Mouse (Mus musculus) small intestine, adult 2 months (tissue): Measurements from ENCODE around the gene Palm. TPM values are rescaled to one million over a fixed set of nuclear protein-coding genes. Genes with fewer than 3 reads are reported as not detected.
A peak's percentile ranks its signal among the peaks of the same experiment; 100 is the strongest.

Source experiments
- H3K27ac ChIP-seq: fragments of 200-500 bp; 2 replicates; pipeline ENCODE4 v1.5.1; 2012; ENCODE audit warnings: low read depth, low read length, control low read depth, inconsistent platforms; ENCODE audit not compliant: insufficient read depth
- H3K27me3 ChIP-seq: fragments of 200-500 bp; 2 replicates; pipeline ENCODE4 v1.6.1; 2012; ENCODE audit warnings: mild to moderate bottlenecking, moderate library complexity, low read length, inconsistent platforms; ENCODE audit not compliant: control insufficient read depth, insufficient read depth
- H3K36me3 ChIP-seq: fragments of 200-500 bp; 2 replicates; pipeline ENCODE4 v1.6.1; 2012; ENCODE audit warnings: mild to moderate bottlenecking, low read length, control low read depth, inconsistent platforms; ENCODE audit not compliant: control insufficient read depth, insufficient read depth
- H3K4me1 ChIP-seq: fragments of 200-500 bp; 2 replicates; pipeline ENCODE4 v1.6.1; 2012; ENCODE audit warnings: low read length, inconsistent platforms, mixed read lengths; ENCODE audit not compliant: control insufficient read depth, insufficient read depth, insufficient read length
- H3K4me3 ChIP-seq: fragments of 200-500 bp; 2 replicates; pipeline ENCODE4 v1.5.1; 2012; ENCODE audit warnings: low read depth, mild to moderate bottlenecking, control low read depth, inconsistent platforms, low read length, moderate library complexity
- CTCF ChIP-seq: fragments of 200-500 bp; IDR thresholded peaks from 2 replicates; pipeline ENCODE4 v1.5.1; 2012; ENCODE audit warnings: low read depth, mild to moderate bottlenecking, control low read depth, inconsistent platforms, low read length, moderate library complexity, mixed read lengths; ENCODE audit not compliant: insufficient replicate concordance, insufficient read length; ENCODE audit errors: extremely low read depth
- POLR2A ChIP-seq: fragments of 200-500 bp; IDR thresholded peaks from 2 replicates; pipeline ENCODE4 v1.6.1; 2012; ENCODE audit warnings: low read depth, mild to moderate bottlenecking, control low read depth, inconsistent platforms, low read length, moderate library complexity
- WGBS: fragments of 180-500 bp; shearing (Covaris S2); methylation state at CpG from one replicate; pipeline ENCODE4 v1.1.7; 2018; 5-methylcytosine and 5-hydroxymethylcytosine counted together
- polyA plus RNA-seq: library from polyadenylated mRNA; depleted of rRNA; stranded (reverse); fragments of >200 nt; gene quantifications from 2 replicates; pipeline ENCODE4 v1.2.3, GENCODE M21; 2012

The Palm gene
- polyA plus RNA-seq, 1 experiment = 24.0 TPM

DNA sequence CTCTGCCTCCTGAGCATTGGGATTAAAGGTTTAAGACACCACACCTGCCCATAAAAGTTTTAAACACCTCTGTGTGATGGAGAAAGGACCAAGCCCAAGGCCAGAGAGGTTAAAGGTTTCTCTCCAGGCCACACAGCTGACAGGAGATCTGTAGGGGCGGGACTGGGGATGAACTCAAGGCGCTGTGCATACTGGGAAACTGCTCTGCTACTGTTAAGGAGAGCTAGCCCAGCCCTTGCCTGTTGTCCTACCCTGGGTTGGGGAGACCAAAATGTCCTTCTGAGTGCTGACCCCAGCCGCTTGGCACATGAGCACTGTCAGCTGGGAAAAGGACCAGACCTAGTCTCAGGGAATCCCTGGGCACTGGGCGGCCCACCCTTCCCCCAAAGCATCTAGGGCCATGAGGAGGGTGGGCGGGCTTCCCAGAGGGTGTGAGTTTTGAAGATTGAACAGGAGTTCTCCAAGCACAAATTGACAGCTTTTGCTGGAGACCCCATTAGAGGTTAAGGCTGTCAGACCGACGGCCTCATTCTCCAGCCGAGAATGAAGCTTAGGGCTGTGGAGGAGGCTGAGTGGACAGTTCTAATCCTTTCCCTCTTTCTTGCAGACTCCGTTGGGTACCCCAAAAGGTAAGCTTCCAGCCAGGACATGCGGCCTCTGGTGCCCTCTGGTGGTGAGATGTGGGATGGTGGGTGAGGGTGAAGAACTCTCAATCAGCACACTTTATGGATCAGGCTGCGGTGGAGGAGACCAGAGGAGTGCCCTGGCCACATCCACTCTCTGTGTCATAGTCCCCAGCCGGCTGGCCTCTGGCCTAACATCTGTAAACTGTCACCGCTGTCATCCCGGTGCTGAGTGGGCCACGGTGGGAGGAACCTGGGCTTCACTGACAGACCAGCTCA lies 18.6 kb downstream of the Palm start:
- WGBS = 30% methylated on average over 15 of the region's 15 CpGs
- H3K4me1 ChIP-seq = peaks cover 30% of the 10 kb centered on the region
- TF ChIP-seq POLR2A = no peak
- TF ChIP-seq CTCF = peak; percentile 98
- no peaks in the 10 kb centered on the region for H3K36me3 ChIP-seq
- no peaks in the 10 kb centered on the region for H3K27me3 ChIP-seq
- no peak overlapping the region for H3K4me3 ChIP-seq
- no peak overlapping the region for H3K27ac ChIP-seq

DNA sequence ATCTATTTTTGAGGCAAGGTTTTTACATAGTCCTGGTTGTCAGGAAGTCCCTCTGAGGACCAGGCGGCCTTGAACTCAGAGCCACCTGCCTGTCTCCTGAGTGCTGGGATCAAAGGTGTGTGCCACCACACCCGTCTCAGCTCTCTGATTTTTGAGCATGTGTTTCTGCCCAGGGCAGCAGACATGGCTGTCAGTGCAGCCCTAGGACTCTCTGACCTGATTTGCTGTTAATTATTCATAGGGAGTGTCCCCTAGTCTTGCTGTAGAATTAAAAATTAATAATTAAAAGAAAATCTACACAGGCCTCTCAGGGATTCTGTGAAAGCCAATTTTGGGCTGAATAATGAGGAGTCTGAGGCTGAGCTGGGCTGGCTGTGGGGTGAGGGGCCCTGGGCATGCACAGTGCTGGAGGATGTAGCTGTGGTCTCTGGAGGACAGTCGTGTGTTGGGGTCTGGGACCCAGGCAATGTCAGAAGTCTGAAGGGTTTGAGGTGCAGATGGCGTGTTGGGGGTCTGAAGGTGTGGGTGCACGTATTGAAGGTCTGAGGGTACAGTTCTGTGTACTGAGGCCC lies 21.0 kb downstream of the Palm start:
- Histone ChIP-seq H3K27ac (peak overlapping the region; percentile 83), H3K4me3 (no peak overlapping the region), H3K4me1 (peaks cover 38% of the 10 kb centered on the region), H3K36me3 (no peaks in the 10 kb centered on the region), H3K27me3 (no peaks in the 10 kb centered on the region)
- 59% methylated on average over 5 of the region's 5 CpGs for WGBS
- no peak for TF ChIP-seq POLR2A
- TF ChIP-seq CTCF = no peak

DNA sequence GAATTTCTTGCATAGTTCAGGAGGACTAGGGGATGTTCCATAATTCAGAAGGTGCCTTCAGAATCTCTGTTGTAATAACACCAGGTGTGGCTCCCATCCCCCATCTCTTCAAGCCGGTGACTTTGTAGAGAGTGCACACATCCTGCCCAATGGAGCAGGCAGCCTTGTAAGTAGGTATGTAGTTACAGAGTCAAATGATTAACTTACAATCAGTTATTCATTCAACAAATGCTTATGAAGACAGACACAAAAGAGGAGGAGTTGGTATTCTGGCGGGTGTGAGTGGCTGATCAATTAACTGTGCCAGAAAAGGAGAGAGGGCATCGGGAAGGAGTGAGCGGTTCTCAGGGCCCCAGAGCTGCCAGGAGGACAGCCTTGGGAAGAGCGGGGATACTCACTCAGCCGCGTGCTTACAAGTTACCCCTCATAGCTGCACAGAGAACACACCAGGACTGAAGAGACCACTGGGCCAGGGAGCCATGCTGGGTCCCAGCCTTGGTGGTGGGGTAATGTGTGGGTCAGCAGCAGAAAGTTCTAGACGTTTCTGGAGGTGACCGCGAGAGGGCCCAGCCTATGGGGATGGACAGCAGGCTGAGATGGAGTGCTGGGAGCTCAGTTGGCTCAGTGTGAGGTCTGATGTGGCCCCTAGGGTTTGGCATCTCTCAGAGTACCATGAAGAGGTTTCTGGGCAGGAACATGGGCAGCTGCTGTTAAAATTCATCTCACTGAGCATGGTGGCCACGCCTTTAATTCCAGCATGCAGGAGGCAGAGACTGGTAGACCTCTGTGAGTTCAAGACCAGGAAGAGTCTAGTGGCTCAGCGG lies 22.5 kb downstream of the Palm start:
- Histone ChIP-seq H3K4me3 (no peak overlapping the region), H3K27me3 (no peaks in the 10 kb centered on the region), H3K36me3 (no peaks in the 10 kb centered on the region), H3K27ac (no peak overlapping the region; the same call in 1 of the 2 replicates), H3K4me1 (peaks cover 50% of the 10 kb centered on the region)
- WGBS = 53% methylated on average over 12 of the region's 12 CpGs
- TF ChIP-seq CTCF = no peak
- no peak for TF ChIP-seq POLR2A

DNA sequence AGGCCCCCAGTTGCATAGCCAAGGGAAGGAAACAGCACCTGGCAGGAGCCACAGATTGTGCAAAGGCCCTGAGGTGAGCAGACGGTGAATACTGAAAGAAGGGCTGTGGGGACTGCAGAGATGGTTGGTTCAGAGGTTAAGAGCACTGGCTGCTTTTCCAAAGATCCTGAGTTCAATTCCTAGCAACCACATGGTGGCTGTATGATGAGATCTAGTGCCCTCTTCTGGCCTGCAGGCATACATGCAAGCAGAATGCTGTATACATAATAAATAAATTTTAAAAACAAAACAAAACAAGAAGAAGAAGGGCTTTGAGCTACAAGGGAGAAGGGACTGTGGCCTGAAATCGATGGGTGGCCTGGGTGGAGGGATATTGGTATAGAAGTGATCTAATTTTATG lies 23.7 kb downstream of the Palm start:
- peaks cover 48% of the 10 kb centered on the region for H3K4me1 ChIP-seq
- TF ChIP-seq POLR2A (no peak), CTCF (no peak)
- H3K27me3 ChIP-seq = no peaks in the 10 kb centered on the region
- 69% methylated on average over 2 of the region's 2 CpGs for WGBS
- no peak overlapping the region for H3K27ac ChIP-seq
- H3K4me3 ChIP-seq = no peak overlapping the region
- H3K36me3 ChIP-seq = 0 out of 2 replicates have a peak, but pooled peaks cover 2% of the 10 kb centered on the region

DNA sequence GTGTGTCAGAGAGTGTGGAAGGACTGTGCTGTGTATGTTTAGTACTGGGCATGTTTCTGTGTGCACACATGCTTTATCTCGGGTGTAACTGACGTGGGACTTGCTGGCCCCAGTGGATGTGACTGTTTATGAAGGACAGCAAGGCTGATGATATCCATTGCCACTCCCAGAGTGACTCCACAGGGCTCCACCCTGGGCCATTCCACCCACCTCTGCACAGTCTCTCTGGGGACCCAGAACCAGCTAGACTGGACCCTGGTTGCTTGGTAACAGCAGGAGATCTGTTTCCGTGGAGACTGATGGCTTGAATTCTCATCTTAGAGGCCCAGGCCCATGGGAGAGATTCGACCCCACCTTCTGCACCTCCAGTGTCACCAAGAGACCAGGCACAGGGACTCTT lies 24.9 kb downstream of the Palm start:
- Histone ChIP-seq H3K4me3 (no peak overlapping the region), H3K27ac (no peak overlapping the region), H3K27me3 (no peaks in the 10 kb centered on the region), H3K4me1 (peaks cover 45% of the 10 kb centered on the region), H3K36me3 (peaks cover 2% of the 10 kb centered on the region; the same call in 1 of the 2 replicates)
- 56% methylated on average over 4 of the region's 4 CpGs for WGBS
- TF ChIP-seq POLR2A = no peak
- TF ChIP-seq CTCF = no peak

DNA sequence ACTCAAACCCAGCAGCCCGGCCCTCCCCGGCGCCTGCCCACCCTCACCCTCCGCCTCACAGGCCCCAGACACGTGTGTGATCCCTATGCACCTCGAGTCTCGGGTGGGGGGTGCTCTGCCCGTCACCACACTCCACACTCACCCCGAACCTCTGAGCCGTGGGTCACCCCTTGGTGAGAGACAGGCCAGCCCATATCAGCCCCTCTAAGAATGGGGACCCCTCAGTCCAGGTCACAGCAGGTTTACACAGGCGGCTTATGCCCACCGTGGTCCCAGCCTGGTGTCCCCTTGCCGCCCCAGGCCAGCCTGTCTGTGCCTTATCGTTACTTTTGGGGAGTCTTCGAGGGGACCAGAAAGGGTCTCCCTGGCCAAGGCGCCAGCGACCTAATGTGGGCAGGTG lies 26.2 kb downstream of the Palm start:
- Histone ChIP-seq H3K4me3 (no peak overlapping the region), H3K4me1 (peaks cover 43% of the 10 kb centered on the region), H3K27me3 (no peaks in the 10 kb centered on the region), H3K27ac (no peak overlapping the region), H3K36me3 (peaks cover 5% of the 10 kb centered on the region; the same call in 1 of the 2 replicates)
- WGBS = 90% methylated on average over 17 of the region's 17 CpGs
- TF ChIP-seq CTCF (no peak), POLR2A (no peak)
